13 mouse cellular contexts compared by ENCODE assay signal in genomic region chr13:12844701-12845100, GRCm38 (mm10). TPM values are rescaled to one million over a fixed set of nuclear protein-coding genes. Genes with fewer than 3 reads are reported as not detected.
DNase-seq lines count a peak whose midpoint lies in the region; ATAC-seq and TF ChIP-seq lines count a peak whose summit lies in the region.
"Not testable (repeated sequence)": the region's sequence is repeated elsewhere in the genome, so short reads cannot be mapped to it uniquely, and the experiment has no call there.
"Had no signal": no experiment of that assay in that cellular context is flagged by ENCODE, and none has a peak within 500 bp of the region (broad histone marks: within the 10 kb centered on the region; RNA-seq: fewer than 3 reads in every experiment).

No protein-coding gene starts in this region.

- H3K4me3 ChIP-seq in embryonic facial prominence, embryonic 11.5 days (ENCODE audit: low read depth, low read length); forebrain, embryonic 15.5 days; hindbrain, embryonic 14.5 days (replicated peaks; ENCODE audit: low read length); kidney, embryonic 15.5 days (replicated peaks); limb, embryonic 14.5 days (replicated peaks; ENCODE audit: low read length); midbrain, embryonic 14.5 days (replicated peaks; ENCODE audit: low read depth, low read length): not testable (repeated sequence)

- ATAC-seq in embryonic facial prominence, embryonic 11.5 days (replicated peaks; ENCODE audit: insufficient number of reproducible peaks, low FRiP score, low TSS enrichment, low read depth) = 0 out of 2 replicates have a peak, but pooled peaks have one; percentile 31
- ATAC-seq in forebrain, embryonic 15.5 days (replicated peaks) = 0 out of 2 replicates have a peak, but pooled peaks have one; percentile 19
- ATAC-seq in hindbrain, embryonic 14.5 days (ENCODE audit: low FRiP score) = peak; percentile 44; the same call in 1 of the 2 replicates
- ATAC-seq in kidney, embryonic 15.5 days (replicated peaks; ENCODE audit: low FRiP score) = peak; percentile 69
- peak; percentile 56; the same call in 1 of the 2 replicates for ATAC-seq in limb, embryonic 14.5 days (ENCODE audit: low FRiP score, low read depth)
- ATAC-seq in midbrain, embryonic 14.5 days (ENCODE audit: low FRiP score, low TSS enrichment) = 0 out of 2 replicates have a peak, but pooled peaks have one; percentile 12

- not testable (repeated sequence) for H3K9ac ChIP-seq in embryonic facial prominence, embryonic 11.5 days (replicated peaks; ENCODE audit: low read length); forebrain, embryonic 15.5 days (replicated peaks); hindbrain, embryonic 14.5 days; kidney, embryonic 15.5 days; limb, embryonic 14.5 days (ENCODE audit: low read depth, low read length, severe bottlenecking); midbrain, embryonic 14.5 days (replicated peaks; ENCODE audit: low read length)

- TF ChIP-seq POLR2A in limb, embryonic 14.5 days (IDR thresholded peaks at IDR 0.05; ENCODE audit: borderline replicate concordance, extremely low read depth, insufficient read depth, insufficient read length) = not testable (repeated sequence)

- H3K4me2 ChIP-seq in embryonic facial prominence, embryonic 11.5 days (ENCODE audit: low read depth, low read length); forebrain, embryonic 15.5 days (replicated peaks); hindbrain, embryonic 14.5 days (replicated peaks); kidney, embryonic 15.5 days; limb, embryonic 14.5 days (replicated peaks; ENCODE audit: low read depth, low read length, severe bottlenecking); midbrain, embryonic 14.5 days (ENCODE audit: low read length): not testable (repeated sequence)

- not testable (repeated sequence) for H3K9me3 ChIP-seq in embryonic facial prominence, embryonic 11.5 days (replicated peaks; ENCODE audit: control insufficient read depth, low read length); limb, embryonic 14.5 days (ENCODE audit: control insufficient read depth, low read length)
- peaks cover 53% of the 10 kb centered on the region for H3K9me3 ChIP-seq in forebrain, embryonic 15.5 days
- H3K9me3 ChIP-seq in hindbrain, embryonic 14.5 days (ENCODE audit: control insufficient read depth, low read length) = peaks cover 56% of the 10 kb centered on the region
- H3K9me3 ChIP-seq in kidney, embryonic 15.5 days (replicated peaks) = peaks cover 36% of the 10 kb centered on the region
- H3K9me3 ChIP-seq in midbrain, embryonic 14.5 days (ENCODE audit: control insufficient read depth, low read length) = peaks cover 46% of the 10 kb centered on the region

- not testable (repeated sequence) for H3K4me1 ChIP-seq in embryonic facial prominence, embryonic 11.5 days (ENCODE audit: control insufficient read depth, insufficient read depth, low read length); forebrain, embryonic 15.5 days; hindbrain, embryonic 14.5 days (replicated peaks; ENCODE audit: control insufficient read depth, insufficient read depth, low read length); kidney, embryonic 15.5 days; limb, embryonic 14.5 days (ENCODE audit: control insufficient read depth, insufficient read depth, low read length); midbrain, embryonic 14.5 days (ENCODE audit: control insufficient read depth, insufficient read depth, low read length)

- not testable (repeated sequence) for H3K27ac ChIP-seq in embryonic facial prominence, embryonic 11.5 days (replicated peaks; ENCODE audit: low read depth, low read length); forebrain, embryonic 15.5 days (replicated peaks); hindbrain, embryonic 14.5 days; kidney, embryonic 15.5 days; limb, embryonic 14.5 days (replicated peaks; ENCODE audit: low read depth, low read length); midbrain, embryonic 14.5 days (replicated peaks; ENCODE audit: low read depth, low read length)

- H3K36me3 ChIP-seq in embryonic facial prominence, embryonic 11.5 days (replicated peaks; ENCODE audit: control insufficient read depth, insufficient read depth, low read depth, low read length); forebrain, embryonic 15.5 days; hindbrain, embryonic 14.5 days (replicated peaks; ENCODE audit: control insufficient read depth, insufficient read depth); kidney, embryonic 15.5 days; limb, embryonic 14.5 days (ENCODE audit: control insufficient read depth, insufficient read depth, low read length); midbrain, embryonic 14.5 days (ENCODE audit: control insufficient read depth, insufficient read depth, low read length): not testable (repeated sequence)

- not testable (repeated sequence) for H3K27me3 ChIP-seq in embryonic facial prominence, embryonic 11.5 days (ENCODE audit: control insufficient read depth, insufficient read depth, low read length); forebrain, embryonic 15.5 days; hindbrain, embryonic 14.5 days (ENCODE audit: control insufficient read depth, insufficient read depth, low read length); kidney, embryonic 15.5 days; limb, embryonic 14.5 days (ENCODE audit: control insufficient read depth, insufficient read depth, low read length); midbrain, embryonic 14.5 days (ENCODE audit: control insufficient read depth, insufficient read depth, low read length)

- not testable (repeated sequence) for DNase-seq in embryonic facial prominence, embryonic 11.5 days (ENCODE audit: low spot score); hindbrain, embryonic 14.5 days (ENCODE audit: low spot score); limb, embryonic 14.5 days (ENCODE audit: low spot score); midbrain, embryonic 14.5 days
- peak; percentile 0 for DNase-seq in yolk sac, embryonic 10.5 days (ENCODE audit: low spot score)

- 84% methylated on average over 1 of the region's 1 CpGs for WGBS in embryonic facial prominence, embryonic 11.5 days
- WGBS in forebrain, embryonic 15.5 days = 91% methylated on average over 1 of the region's 1 CpGs
- WGBS in hindbrain, embryonic 14.5 days = 86% methylated on average over 1 of the region's 1 CpGs
- 92% methylated on average over 1 of the region's 1 CpGs for WGBS in kidney, embryonic 15.5 days
- 87% methylated on average over 1 of the region's 1 CpGs for WGBS in limb, embryonic 14.5 days
- WGBS in midbrain, embryonic 14.5 days = 85% methylated on average over 1 of the region's 1 CpGs

RNA-seq across cellular contexts. Expression of gene Prl2c3, which starts 44.8 kb away (rescaled TPM):
- polyA plus RNA-seq in embryonic facial prominence, embryonic 11.5 days (2014; fragmentation: Nextera tagmentation; extraction: Ambion mirVana) = 0.88 TPM in 1 of 2 replicates, not detected in the other
- polyA plus RNA-seq in forebrain, embryonic 15.5 days (2015; fragmentation: Nextera tagmentation; extraction: Ambion mirVana) = not detected in 2 replicates
- not detected in 2 replicates for polyA plus RNA-seq in hindbrain, embryonic 14.5 days (2014; fragmentation: Nextera tagmentation; extraction: Ambion mirVana)
- polyA plus RNA-seq in kidney, embryonic 15.5 days (2015; fragmentation: Nextera tagmentation; extraction: Ambion mirVana) = 0.83 TPM in 1 of 2 replicates, not detected in the other
- polyA plus RNA-seq in limb, embryonic 14.5 days (2012; rRNA removed) = 2.7 and 3.8 TPM in 2 replicates
- polyA plus RNA-seq in limb, embryonic 14.5 days (2014; fragmentation: Nextera tagmentation; extraction: Ambion mirVana) = not detected in 2 replicates
- not detected in 2 replicates for polyA plus RNA-seq in midbrain, embryonic 14.5 days (2014; fragmentation: Nextera tagmentation; extraction: Ambion mirVana)
- polyA plus RNA-seq: CD4-positive, CD25-positive, alpha-beta regulatory T cell, adult 4 months; embryonic facial prominence, embryonic 10.5 days; forebrain, embryonic 13.5 days; G1E; heart, embryonic 15.5 days; hindbrain, embryonic 13.5 days had no signal

Comparison
In these comparisons a context has a peak if more than half of its experiments do, and no peak if none do; other contexts are left out.
1. ATAC-seq: peak in every context shown above with its lines; median percentile 69 in kidney, embryonic 15.5 days; 56 in limb, embryonic 14.5 days; 44 in hindbrain, embryonic 14.5 days; 31 in embryonic facial prominence, embryonic 11.5 days; 19 in forebrain, embryonic 15.5 days; 12 in midbrain, embryonic 14.5 days.